Mouse (Mus musculus) kidney, embryonic 16.5 days (tissue): ENCODE results near the gene Adamts15. TPM values are rescaled to one million over a fixed set of nuclear protein-coding genes. Genes with fewer than 3 reads are reported as not detected.
A peak's percentile ranks its signal among the peaks of the same experiment; 100 is the strongest.

Experiments used
- ATAC-seq: fragments of 200-750 bp; cut with Nextera tagmentation; 2 replicates; pipeline ENCODE4 v1.8.0; 2017; ENCODE audit warnings: moderate TSS enrichment; ENCODE audit not compliant: low FRiP score, low TSS enrichment
- H3K27ac ChIP-seq: fragments of 300-500 bp; sonication (generic); 2 replicates; pipeline ENCODE4 v1.5.1; 2014; ENCODE audit warnings: low read length
- H3K27me3 ChIP-seq: fragments of 300-500 bp; sonication (generic); 2 replicates; pipeline ENCODE4 v1.6.1; 2014; ENCODE audit warnings: low read length, control low read depth, mixed read lengths; ENCODE audit not compliant: insufficient read depth
- H3K36me3 ChIP-seq: fragments of 300-500 bp; sonication (generic); 2 replicates; pipeline ENCODE4 v1.6.1; 2014; ENCODE audit warnings: low read length, control low read depth, mixed read lengths; ENCODE audit not compliant: insufficient read depth
- H3K4me1 ChIP-seq: fragments of 300-500 bp; sonication (generic); 2 replicates; pipeline ENCODE4 v1.6.1; 2014; ENCODE audit warnings: low read length, control low read depth, mixed read lengths; ENCODE audit not compliant: insufficient read depth
- H3K4me2 ChIP-seq: fragments of 300-500 bp; sonication (generic); replicated peaks from 2 replicates; pipeline ENCODE4 v1.6.1; 2014; ENCODE audit warnings: low read depth, low read length
- H3K4me3 ChIP-seq: fragments of 300-500 bp; sonication (generic); 2 replicates; pipeline ENCODE4 v1.5.1; 2014; ENCODE audit warnings: mild to moderate bottlenecking, low read length
- H3K9ac ChIP-seq: fragments of 300-500 bp; sonication (generic); replicated peaks from 2 replicates; pipeline ENCODE4 v1.6.1; 2014; ENCODE audit warnings: low read length
- H3K9me3 ChIP-seq: fragments of 300-500 bp; sonication (generic); 2 replicates; pipeline ENCODE4 v1.6.1; 2016; ENCODE audit warnings: low read length, control low read depth
- WGBS: fragments of 180-500 bp; shearing (Covaris S2); extraction: QIAGEN DNeasy Blood & Tissue Kit; methylation state at CpG from one replicate; pipeline ENCODE4 v1.1.7; 2014; 5-methylcytosine and 5-hydroxymethylcytosine counted together
- polyA plus RNA-seq: library from polyadenylated mRNA; unstranded; fragments of >200 nt; fragmentation: Nextera tagmentation; extraction: Ambion mirVana; gene quantifications from 2 replicates; pipeline ENCODE4 v1.2.1, GENCODE M21; 2015

Gene Adamts15
- polyA plus RNA-seq, result 9.2 and 9.8 TPM in 2 replicates

DNA sequence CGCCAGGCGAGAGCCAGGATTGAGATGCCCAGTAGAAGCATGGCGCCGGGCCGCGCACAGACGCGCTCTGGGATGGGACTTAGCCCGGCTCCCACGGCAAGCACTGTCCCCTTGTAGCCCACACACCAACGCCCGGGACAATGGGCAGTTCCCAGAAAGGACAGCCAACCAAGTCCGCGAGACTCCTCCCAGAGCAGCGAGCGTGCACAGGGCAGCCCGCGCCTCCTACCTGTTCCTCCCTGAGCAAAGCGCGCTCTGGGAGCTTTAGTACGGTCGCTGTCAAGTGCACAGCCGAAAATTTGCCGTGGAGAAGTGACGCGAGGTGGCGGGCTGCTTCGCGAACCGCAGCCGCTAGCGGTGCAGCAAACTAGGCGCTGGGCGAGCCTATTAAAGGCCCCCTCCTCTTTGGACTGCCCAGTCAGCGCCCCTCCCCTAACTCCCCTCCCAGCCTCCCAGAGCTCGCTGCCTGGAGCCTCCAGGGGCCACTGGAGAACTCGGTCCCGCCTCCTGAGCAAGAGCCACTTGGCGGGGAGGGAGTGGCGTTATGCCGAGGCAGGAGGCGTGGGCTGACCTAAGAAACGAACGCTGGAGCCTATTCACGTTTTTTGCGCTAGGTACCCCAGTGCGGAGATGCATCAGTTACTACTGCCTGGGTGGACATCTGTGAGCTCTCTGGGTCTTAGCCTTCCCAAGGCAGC, at the start of gene Adamts15:
Adamts15 (minus strand) TSS at position 256 of the 698 bp plus-strand sequence.
- WGBS, result under 1% methylated on average over 47 of the region's 47 CpGs
- Histone ChIP-seq H3K36me3 (no peaks in the 10 kb centered on the region), H3K9ac (peak within 1 kb of the TSS; percentile 67), H3K9me3 (no peaks in the 10 kb centered on the region), H3K27me3 (peaks cover 29% of the 10 kb centered on the region), H3K4me3 (peak within 1 kb of the TSS; percentile 66), H3K27ac (0 out of 2 replicates have a peak within 1 kb of the TSS, but pooled peaks have one; percentile 18), H3K4me1 (peaks cover 13% of the 10 kb centered on the region; the same call in 1 of the 2 replicates), H3K4me2 (peak within 1 kb of the TSS; percentile 97)
- ATAC-seq, result peak; percentile 94

DNA sequence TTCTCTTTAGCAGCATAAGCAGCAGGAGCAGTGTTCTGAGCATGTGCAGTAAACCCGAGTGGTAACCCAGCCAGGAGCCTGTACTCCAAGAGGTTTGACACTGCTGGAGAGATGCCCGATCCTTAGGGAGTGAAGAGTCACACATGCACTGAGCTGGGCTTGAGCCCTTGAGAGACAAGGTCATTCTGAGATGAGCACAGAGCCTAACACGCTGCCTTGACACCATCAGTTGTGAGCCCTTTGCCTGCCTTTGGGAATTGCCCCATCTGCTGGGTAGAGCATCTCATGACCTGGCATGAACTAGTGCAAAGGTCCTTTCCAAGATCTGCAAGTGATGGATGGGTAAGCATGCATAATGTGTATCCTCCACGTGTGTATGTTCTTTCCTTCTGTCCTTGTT, 49.7 kb upstream of the Adamts15 start:
- 48% methylated on average over 4 of the region's 4 CpGs for WGBS
- no peak for ATAC-seq
- H3K4me3 ChIP-seq, result no peak overlapping the region

DNA sequence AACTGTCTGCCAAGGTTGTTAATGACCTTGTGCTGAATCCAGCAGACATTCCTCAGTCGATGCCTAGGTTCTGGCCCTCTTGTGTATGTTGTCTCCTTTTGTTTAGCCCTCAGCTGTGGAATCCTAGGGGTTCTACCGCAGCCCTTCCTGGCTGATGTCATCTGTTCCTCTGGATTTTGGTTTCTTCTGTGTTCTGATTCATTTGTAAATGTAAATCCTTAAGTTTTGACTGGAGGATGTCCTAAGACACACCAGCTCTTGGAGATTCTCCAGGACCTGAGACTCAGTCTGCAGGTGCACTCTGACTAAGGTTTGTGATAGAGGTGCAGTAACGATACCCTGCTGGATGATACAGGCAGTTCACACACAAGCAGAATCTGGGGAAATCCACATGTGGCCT, 47.7 kb upstream of the Adamts15 start:
- no peak overlapping the region for H3K4me3 ChIP-seq
- ATAC-seq, result no peak
- 71% methylated on average over 3 of the region's 3 CpGs for WGBS
- no peaks in the 10 kb centered on the region for H3K36me3 ChIP-seq
- no peak overlapping the region for H3K9ac ChIP-seq
- no peak overlapping the region for H3K27ac ChIP-seq
- no peak overlapping the region for H3K4me2 ChIP-seq
- no peaks in the 10 kb centered on the region for H3K27me3 ChIP-seq
- no peaks in the 10 kb centered on the region for H3K9me3 ChIP-seq
- no peaks in the 10 kb centered on the region for H3K4me1 ChIP-seq

More for the DNA sequence above, 49.7 kb upstream of the Adamts15 start:
- Histone ChIP-seq H3K4me2 (no peak overlapping the region), H3K4me1 (no peaks in the 10 kb centered on the region), H3K36me3 (no peaks in the 10 kb centered on the region), H3K9me3 (no peaks in the 10 kb centered on the region), H3K27ac (no peak overlapping the region), H3K27me3 (no peaks in the 10 kb centered on the region), H3K9ac (no peak overlapping the region)

DNA sequence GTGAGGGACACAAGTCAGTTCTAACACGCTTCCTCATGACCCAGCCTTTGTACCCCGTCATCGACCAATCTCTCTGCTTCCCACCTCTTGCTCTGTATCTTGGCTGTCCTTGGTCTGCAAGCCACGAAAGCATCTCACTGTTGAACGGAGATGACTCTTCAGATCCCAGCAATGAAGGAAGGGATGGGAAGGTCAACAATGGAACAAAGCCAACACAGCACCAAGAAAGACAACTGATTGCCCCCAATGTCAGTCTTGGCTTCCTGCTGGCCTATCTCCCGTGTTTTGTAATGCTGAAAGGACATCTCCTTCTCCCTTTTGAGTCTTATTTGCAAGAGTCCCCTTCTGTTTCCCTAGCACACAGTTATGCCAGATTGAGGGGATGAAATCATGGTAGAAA, 45.9 kb upstream of the Adamts15 start:
- Histone ChIP-seq H3K4me3 (no peak overlapping the region), H3K9ac (no peak overlapping the region), H3K4me2 (no peak overlapping the region), H3K4me1 (no peaks in the 10 kb centered on the region), H3K27ac (no peak overlapping the region), H3K27me3 (no peaks in the 10 kb centered on the region), H3K9me3 (no peaks in the 10 kb centered on the region), H3K36me3 (no peaks in the 10 kb centered on the region)
- no peak for ATAC-seq
- WGBS, result 84% methylated on average over 6 of the region's 6 CpGs

DNA sequence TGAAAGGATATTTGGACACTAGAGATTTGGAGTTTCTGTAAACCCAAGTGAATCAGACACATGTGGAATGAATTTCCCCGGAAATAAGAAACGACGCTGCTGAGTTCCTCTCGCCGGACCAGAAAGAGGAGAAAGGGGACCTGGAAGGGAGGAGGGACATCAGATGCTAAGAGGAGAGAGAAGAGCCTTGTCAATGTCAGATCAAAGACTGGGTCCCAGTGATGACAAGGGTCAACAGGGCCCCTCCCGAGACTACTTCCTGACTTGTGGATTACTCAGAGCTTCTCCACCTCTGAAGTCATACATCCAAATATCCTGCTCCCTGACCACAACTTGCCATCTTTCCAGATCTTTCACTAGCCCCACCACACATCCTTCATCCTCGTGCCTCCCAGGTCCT, 44.6 kb upstream of the Adamts15 start:
- no peak for ATAC-seq
- H3K27me3 ChIP-seq, result no peaks in the 10 kb centered on the region
- WGBS, result 53% methylated on average over 7 of the region's 7 CpGs

DNA sequence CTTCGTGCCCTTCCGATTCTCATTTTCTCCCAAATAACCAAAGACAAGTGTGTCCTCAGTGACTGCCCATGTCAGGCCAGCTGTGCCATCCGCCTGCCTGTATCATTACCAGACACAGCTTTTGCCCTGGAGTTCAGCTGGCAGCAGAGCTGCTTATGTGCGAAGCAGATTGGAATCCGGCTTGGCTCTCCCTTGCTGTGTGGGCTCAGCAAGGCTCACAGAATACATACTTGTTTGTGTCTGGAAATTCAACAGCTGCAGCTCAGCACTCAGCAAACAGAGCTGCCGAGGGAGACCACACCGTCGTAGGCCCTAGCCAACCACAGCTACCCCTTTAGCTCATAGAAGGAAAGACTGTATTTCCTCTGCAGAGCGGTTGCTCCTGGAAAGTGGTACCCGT, 42.4 kb upstream of the Adamts15 start:
- Histone ChIP-seq H3K9me3 (no peaks in the 10 kb centered on the region), H3K27me3 (no peaks in the 10 kb centered on the region), H3K4me2 (no peak overlapping the region), H3K4me3 (no peak overlapping the region), H3K9ac (no peak overlapping the region), H3K36me3 (no peaks in the 10 kb centered on the region), H3K4me1 (no peaks in the 10 kb centered on the region), H3K27ac (no peak overlapping the region)
- ATAC-seq, result no peak
- WGBS, result 85% methylated on average over 10 of the region's 10 CpGs

More for the DNA sequence above, 44.6 kb upstream of the Adamts15 start:
- H3K4me1 ChIP-seq, result no peaks in the 10 kb centered on the region
- H3K4me3 ChIP-seq, result no peak overlapping the region
- H3K36me3 ChIP-seq, result no peaks in the 10 kb centered on the region
- H3K9me3 ChIP-seq, result no peaks in the 10 kb centered on the region
- H3K9ac ChIP-seq, result no peak overlapping the region
- no peak overlapping the region for H3K27ac ChIP-seq
- H3K4me2 ChIP-seq, result no peak overlapping the region

DNA sequence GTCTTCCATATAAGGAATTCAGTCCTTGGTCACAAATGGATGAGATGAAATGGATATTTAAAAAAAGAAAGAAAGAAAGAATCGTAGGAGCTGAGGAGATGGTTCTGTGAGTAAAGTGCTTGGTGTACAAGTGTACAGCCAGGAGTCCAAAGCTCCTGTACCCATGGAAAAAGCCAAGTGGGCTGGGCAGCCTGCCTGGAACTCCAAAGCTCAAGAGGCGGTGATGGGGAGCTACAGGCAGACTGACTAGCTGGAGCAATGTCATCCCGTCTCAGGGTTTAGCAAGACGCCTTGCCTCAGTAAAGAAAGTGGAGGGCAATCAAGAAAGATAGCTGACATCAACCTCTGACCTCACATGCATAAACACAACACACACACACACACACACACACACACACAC, 41.5 kb upstream of the Adamts15 start:
- Histone ChIP-seq H3K27ac (no peak overlapping the region), H3K36me3 (no peaks in the 10 kb centered on the region), H3K9me3 (no peaks in the 10 kb centered on the region), H3K4me3 (no peak overlapping the region), H3K27me3 (no peaks in the 10 kb centered on the region), H3K9ac (no peak overlapping the region), H3K4me2 (no peak overlapping the region), H3K4me1 (no peaks in the 10 kb centered on the region)
- no peak for ATAC-seq
- 90% methylated on average over 4 of the region's 4 CpGs for WGBS

DNA sequence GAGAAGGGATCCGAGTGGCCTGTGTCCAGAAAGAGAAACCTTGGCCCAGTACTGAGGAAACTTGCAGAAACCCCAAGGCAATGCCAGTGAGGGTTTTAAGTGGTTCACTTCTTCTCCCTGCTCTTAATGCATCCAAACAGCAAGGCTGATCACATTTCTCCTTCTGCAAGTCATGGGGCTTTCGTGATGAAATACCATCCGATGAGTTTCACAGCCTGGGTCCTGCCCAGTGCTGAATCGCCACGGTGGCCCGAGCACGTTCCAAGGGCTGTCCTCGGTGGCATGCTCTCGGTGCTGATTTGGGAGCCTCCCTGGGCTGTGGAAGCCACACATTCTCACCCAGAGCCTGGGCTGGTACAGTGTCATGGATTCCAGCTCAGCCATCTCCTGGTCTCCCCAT, 33.0 kb upstream of the Adamts15 start:
- Histone ChIP-seq H3K27ac (no peak overlapping the region), H3K4me3 (no peak overlapping the region), H3K4me2 (no peak overlapping the region), H3K36me3 (no peaks in the 10 kb centered on the region), H3K4me1 (no peaks in the 10 kb centered on the region; the same call in 1 of the 2 replicates), H3K27me3 (no peaks in the 10 kb centered on the region), H3K9me3 (no peaks in the 10 kb centered on the region), H3K9ac (no peak overlapping the region)
- 85% methylated on average over 9 of the region's 9 CpGs for WGBS
- no peak for ATAC-seq

DNA sequence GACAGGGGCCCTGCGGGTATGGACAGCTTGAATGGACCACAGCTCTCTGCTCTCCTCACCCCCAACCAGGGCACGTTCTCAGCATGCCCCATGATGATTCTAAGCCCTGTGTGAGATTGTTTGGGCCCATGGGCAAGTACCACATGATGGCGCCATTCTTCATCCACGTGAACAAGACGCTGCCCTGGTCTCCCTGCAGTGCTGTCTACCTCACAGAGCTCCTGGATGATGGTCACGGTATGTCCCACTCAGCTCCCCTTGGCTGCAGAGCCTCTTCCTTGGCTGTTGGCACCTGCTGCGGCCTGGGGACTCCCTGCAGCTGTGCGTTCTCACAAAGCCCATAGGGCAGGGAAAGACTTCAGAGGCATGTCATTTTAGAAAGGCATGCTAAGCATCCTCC, 31.0 kb upstream of the Adamts15 start:
- Histone ChIP-seq H3K27me3 (no peaks in the 10 kb centered on the region), H3K36me3 (no peaks in the 10 kb centered on the region), H3K4me3 (no peak overlapping the region), H3K27ac (no peak overlapping the region), H3K4me1 (no peaks in the 10 kb centered on the region; the same call in 1 of the 2 replicates), H3K9me3 (no peaks in the 10 kb centered on the region), H3K9ac (no peak overlapping the region), H3K4me2 (no peak overlapping the region)
- WGBS, result 57% methylated on average over 8 of the region's 8 CpGs
- no peak for ATAC-seq

DNA sequence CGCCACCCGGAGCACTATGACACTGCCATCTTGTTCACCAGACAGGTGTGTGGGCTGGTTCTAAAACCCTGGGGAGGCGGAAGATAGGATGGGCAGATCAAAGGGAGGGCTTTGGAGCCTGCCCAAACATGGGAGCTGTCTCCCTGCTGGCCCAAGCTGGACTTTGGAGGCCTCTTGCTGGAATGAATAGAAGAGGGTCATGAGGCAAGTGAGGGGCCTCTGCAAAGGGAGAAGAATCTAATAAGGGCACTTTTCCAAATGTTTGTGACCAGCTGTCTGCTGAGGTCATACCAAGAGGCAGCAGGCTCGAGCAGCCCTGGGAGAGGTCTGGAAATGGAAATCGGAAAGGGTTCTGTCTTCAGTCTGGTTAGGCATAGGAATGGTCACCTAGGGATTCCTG, 29.2 kb upstream of the Adamts15 start:
- no peak overlapping the region for H3K4me3 ChIP-seq
- ATAC-seq, result no peak
- WGBS, result 77% methylated on average over 5 of the region's 5 CpGs
- no peak overlapping the region for H3K27ac ChIP-seq
- no peak overlapping the region for H3K4me2 ChIP-seq
- no peak overlapping the region for H3K9ac ChIP-seq
- H3K4me1 ChIP-seq, result no peaks in the 10 kb centered on the region; the same call in 1 of the 2 replicates
- no peaks in the 10 kb centered on the region for H3K9me3 ChIP-seq
- no peaks in the 10 kb centered on the region for H3K27me3 ChIP-seq
- H3K36me3 ChIP-seq, result no peaks in the 10 kb centered on the region
